Mouse (Mus musculus): ENCODE measurements around the gene Hmgxb4. TPM values are rescaled to one million over a fixed set of nuclear protein-coding genes. Genes with fewer than 3 reads are reported as not detected.

The Hmgxb4 gene
- 10.1 TPM for polyA plus RNA-seq (2014; fragmentation: Illumina TruSeq; extraction: RNeasy Lipid Tissue Mini Kit (QIAGEN cat#74804); ENCODE audit: low read depth, low replicate concordance)

DNA sequence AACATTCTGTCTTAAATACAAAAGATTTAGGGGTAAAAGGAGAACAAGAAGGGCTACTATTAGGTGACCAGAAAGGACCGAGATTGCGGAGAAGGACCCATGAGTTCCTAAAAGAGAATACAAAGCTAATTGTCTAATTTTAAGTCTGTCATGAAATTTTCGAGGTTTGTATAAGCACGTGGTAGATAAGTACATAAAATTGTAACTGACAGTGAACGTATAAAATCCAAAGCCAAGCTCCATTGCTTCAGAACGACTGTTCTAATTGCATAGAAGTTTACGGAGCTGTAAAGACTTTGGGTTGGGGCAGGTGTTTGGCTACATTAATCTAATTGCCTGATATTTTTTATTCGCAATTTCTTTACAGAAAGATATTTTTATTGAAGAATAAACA, at the start of gene Hmgxb4:
Gene Hmgxb4, plus strand, starts transcription at position 276 of the 394 bp plus-strand sequence.

GRCm38 (mm10) chr8:75033511-75034243, 40.5 kb downstream of the Hmgxb4 start, which contains the start of gene Tom1:
Gene Tom1, plus strand, starts transcription at chr8:75033705.

Other genes starting within 250 kb of the Hmgxb4 start
- not detected for gene Isx, start 120.2 kb upstream of the Hmgxb4 start, polyA plus RNA-seq (2014; fragmentation: Illumina TruSeq; extraction: RNeasy Lipid Tissue Mini Kit (QIAGEN cat#74804); ENCODE audit: low read depth, low replicate concordance)
- 4.8 TPM for gene Tom1, start 40.3 kb downstream of the Hmgxb4 start, polyA plus RNA-seq (2014; fragmentation: Illumina TruSeq; extraction: RNeasy Lipid Tissue Mini Kit (QIAGEN cat#74804); ENCODE audit: low read depth, low replicate concordance)
- gene Hmox1, start 100.3 kb downstream of the Hmgxb4 start, polyA plus RNA-seq (2014; fragmentation: Illumina TruSeq; extraction: RNeasy Lipid Tissue Mini Kit (QIAGEN cat#74804); ENCODE audit: low read depth, low replicate concordance) = 2.2 TPM
- 3.8 TPM for gene Mcm5, start 116.2 kb downstream of the Hmgxb4 start, polyA plus RNA-seq (2014; fragmentation: Illumina TruSeq; extraction: RNeasy Lipid Tissue Mini Kit (QIAGEN cat#74804); ENCODE audit: low read depth, low replicate concordance)
- gene Rasd2, start 220.6 kb downstream of the Hmgxb4 start, polyA plus RNA-seq (2014; fragmentation: Illumina TruSeq; extraction: RNeasy Lipid Tissue Mini Kit (QIAGEN cat#74804); ENCODE audit: low read depth, low replicate concordance) = 0.36 TPM

All from testis, adult 10 weeks (tissue).